Mouse (Mus musculus) liver, embryonic 14.5 days (tissue): ENCODE results near the gene Hist1h4c.

Experiments used
- CTCF ChIP-seq: IDR thresholded peaks from 2 replicates; pipeline ENCODE4 v1.5.1; 2016; ENCODE audit warnings: antibody characterized with exemption, low read depth, control low read depth
- EP300 ChIP-seq: IDR thresholded peaks from 2 replicates; pipeline ENCODE4 v1.6.1; 2016; ENCODE audit warnings: antibody characterized with exemption, low read depth

DNA sequence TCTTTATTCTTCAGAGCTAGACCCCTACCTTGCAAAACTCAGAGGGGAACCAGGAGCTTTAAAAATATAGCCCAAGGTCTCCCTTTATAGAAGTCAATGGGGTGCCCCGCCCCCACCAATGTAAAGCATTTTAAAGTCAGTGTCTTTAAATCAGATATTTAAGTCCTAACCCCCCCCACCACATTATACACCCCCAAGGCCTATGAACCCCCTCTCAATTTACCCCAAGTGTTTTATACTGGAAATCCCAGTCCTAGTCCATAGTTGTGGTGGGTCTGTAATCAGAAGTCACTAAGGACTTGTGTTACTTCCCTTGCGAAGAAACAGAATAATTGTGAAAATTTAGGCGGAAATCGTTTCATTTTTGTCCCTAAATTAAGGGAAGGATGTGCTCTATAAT lies 39.8 kb upstream of the Hist1h4c start:
- TF ChIP-seq EP300, result no peak
- no peak for TF ChIP-seq CTCF
